Mouse (Mus musculus) lung, postnatal 14 days (tissue): ENCODE measurements at regions not wholly inside any gene's neighbourhood (a gene's known extent, or its start where the extent isn't known, plus 50 kb on each side); places are given as distances from the start of the nearest gene placed in this dataset.

ENCODE experiments used
- DNase-seq: peaks from one replicate; pipeline ENCODE4 v3.0.0; 2021

GRCm38 (mm10) chr3:22021360-22021935 lies 55.0 kb upstream of the Tbl1xr1 start:
- DNase-seq = no peak

GRCm38 (mm10) chr3:22022418-22022817 lies 54.0 kb upstream of the Tbl1xr1 start:
- DNase-seq = no peak

- no peak for DNase-seq
Observed at GRCm38 (mm10) chr3:22023049-22023448, 53.4 kb upstream of the Tbl1xr1 start.

GRCm38 (mm10) chr3:22023551-22023950 lies 52.9 kb upstream of the Tbl1xr1 start:
- DNase-seq = no peak

GRCm38 (mm10) chr3:22024200-22024599 lies 52.3 kb upstream of the Tbl1xr1 start:
- DNase-seq = no peak

DNA sequence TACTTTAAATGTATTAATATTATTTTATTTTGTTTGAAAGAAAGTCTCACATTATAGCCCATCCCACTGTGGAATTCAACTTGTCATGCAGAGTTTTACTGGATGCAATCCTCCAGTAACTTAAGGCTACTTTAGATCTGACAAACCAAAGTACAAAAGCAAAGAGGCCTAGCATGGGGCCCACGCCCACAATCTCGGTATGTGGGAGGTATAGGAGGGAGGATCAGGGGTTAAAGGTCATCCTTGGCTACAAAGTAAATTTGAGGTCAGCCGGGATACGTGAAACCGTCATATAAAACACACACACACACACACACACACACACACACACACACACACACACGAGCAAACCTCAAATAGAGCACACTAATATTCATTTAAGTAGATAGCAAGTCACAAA lies 51.3 kb upstream of the Tbl1xr1 start:
- DNase-seq = no peak

GRCm38 (mm10) chr3:22025615-22026014 lies 50.8 kb upstream of the Tbl1xr1 start:
- no peak for DNase-seq
